Mouse (Mus musculus): ENCODE data around the gene Gna14. TPM values are rescaled to one million over a fixed set of nuclear protein-coding genes. Genes with fewer than 3 reads are reported as not detected.

Gene Gna14
- total and polyA plus RNA-seq, 3 experiments = not detected

DNA sequence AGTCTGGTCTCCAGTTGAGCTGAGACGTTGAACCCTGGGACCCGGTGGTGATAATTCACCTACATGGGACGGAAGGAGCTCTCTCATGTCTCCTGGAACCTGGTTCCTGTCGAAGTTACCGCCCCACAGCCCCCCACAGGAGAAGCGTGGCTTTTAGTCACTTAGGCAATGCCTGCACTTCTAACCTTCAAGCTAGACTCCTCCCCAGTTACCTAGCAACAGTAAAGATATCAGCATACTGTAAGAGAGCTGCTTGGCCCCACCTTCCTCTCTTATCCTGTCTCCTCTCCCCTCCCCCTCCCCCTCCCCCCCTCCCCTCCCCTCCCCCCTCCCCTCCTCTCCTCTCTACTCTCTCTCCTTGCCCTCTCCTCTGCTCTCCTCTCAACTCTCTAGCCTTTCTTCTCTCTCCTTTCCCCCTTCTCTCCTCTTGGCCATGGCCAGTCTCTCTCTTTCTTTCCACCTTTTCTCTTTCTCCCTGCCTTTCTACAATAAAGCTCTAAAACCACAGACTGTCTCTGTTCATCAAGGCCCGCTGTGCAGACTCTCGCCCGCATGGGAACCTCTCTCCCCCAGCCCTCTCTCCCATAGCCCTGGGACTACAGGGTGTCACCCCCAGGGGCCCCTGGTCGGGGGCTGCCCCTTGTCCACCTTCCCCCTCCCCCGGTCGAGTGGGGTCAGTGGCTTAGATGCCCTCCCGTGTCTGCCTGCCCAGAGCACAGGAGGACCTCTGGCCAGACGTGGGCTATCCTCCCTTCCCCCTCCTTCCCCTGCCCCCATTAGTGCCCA lies 190.2 kb downstream of the Gna14 start (continued):
- TF ChIP-seq GABPA (IDR thresholded peaks at IDR 0.05; ENCODE audit: low read depth, low read length) (no peak), ZNF384 (IDR thresholded peaks at IDR 0.05; ENCODE audit: low read depth, low read length) (no peak), GATA1 (IDR thresholded peaks at IDR 0.05; ENCODE audit: low read depth, low read length) (peak; percentile 67)
